Mouse (Mus musculus) kidney, embryonic 16.5 days (tissue): ENCODE data around the gene Snd1. TPM values are rescaled to one million over a fixed set of nuclear protein-coding genes. Genes with fewer than 3 reads are reported as not detected.

Experiments
- ATAC-seq: fragments of 200-750 bp; cut with Nextera tagmentation; 2 replicates; pipeline ENCODE4 v1.8.0; 2017; ENCODE audit warnings: moderate TSS enrichment; ENCODE audit not compliant: low FRiP score, low TSS enrichment
- H3K27ac ChIP-seq: fragments of 300-500 bp; sonication (generic); 2 replicates; pipeline ENCODE4 v1.5.1; 2014; ENCODE audit warnings: low read length
- H3K27me3 ChIP-seq: fragments of 300-500 bp; sonication (generic); 2 replicates; pipeline ENCODE4 v1.6.1; 2014; ENCODE audit warnings: low read length, control low read depth, mixed read lengths; ENCODE audit not compliant: insufficient read depth
- H3K36me3 ChIP-seq: fragments of 300-500 bp; sonication (generic); 2 replicates; pipeline ENCODE4 v1.6.1; 2014; ENCODE audit warnings: low read length, control low read depth, mixed read lengths; ENCODE audit not compliant: insufficient read depth
- H3K4me1 ChIP-seq: fragments of 300-500 bp; sonication (generic); 2 replicates; pipeline ENCODE4 v1.6.1; 2014; ENCODE audit warnings: low read length, control low read depth, mixed read lengths; ENCODE audit not compliant: insufficient read depth
- H3K4me2 ChIP-seq: fragments of 300-500 bp; sonication (generic); replicated peaks from 2 replicates; pipeline ENCODE4 v1.6.1; 2014; ENCODE audit warnings: low read depth, low read length
- H3K4me3 ChIP-seq: fragments of 300-500 bp; sonication (generic); 2 replicates; pipeline ENCODE4 v1.5.1; 2014; ENCODE audit warnings: mild to moderate bottlenecking, low read length
- H3K9ac ChIP-seq: fragments of 300-500 bp; sonication (generic); replicated peaks from 2 replicates; pipeline ENCODE4 v1.6.1; 2014; ENCODE audit warnings: low read length
- H3K9me3 ChIP-seq: fragments of 300-500 bp; sonication (generic); 2 replicates; pipeline ENCODE4 v1.6.1; 2016; ENCODE audit warnings: low read length, control low read depth
- WGBS: fragments of 180-500 bp; shearing (Covaris S2); extraction: QIAGEN DNeasy Blood & Tissue Kit; methylation state at CpG from one replicate; pipeline ENCODE4 v1.1.7; 2014; 5-methylcytosine and 5-hydroxymethylcytosine counted together
- polyA plus RNA-seq: library from polyadenylated mRNA; unstranded; fragments of >200 nt; fragmentation: Nextera tagmentation; extraction: Ambion mirVana; gene quantifications from 2 replicates; pipeline ENCODE4 v1.2.1, GENCODE M21; 2015

The Snd1 gene
- 134 and 136 TPM in 2 replicates for polyA plus RNA-seq

DNA sequence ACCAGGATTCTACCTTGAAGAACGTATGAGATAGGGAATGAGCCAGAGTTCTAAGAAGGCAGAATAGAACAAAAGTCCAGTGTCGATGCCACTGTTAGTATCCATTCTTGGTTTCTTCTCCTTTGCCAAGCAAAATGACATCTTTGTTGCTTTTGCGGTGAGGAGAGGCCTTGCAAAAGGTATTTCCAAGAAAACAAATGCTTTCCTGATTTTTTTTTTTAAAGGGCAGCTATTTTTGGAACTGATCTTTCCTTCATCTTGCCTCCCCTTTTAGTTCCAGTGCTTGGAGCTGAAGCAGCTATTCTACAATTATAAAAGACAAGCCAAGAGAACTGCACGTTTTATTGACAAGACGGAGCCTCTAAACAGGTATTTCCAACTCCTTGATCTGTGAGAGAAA, at the start of gene Snd1:
Gene Snd1 (plus strand): TSS at position 301 of the 400 bp plus-strand sequence.
- 78% methylated on average over 5 of the region's 5 CpGs for WGBS
- Histone ChIP-seq H3K9me3 (no peaks in the 10 kb centered on the region), H3K4me1 (0 out of 2 replicates have a peak, but pooled peaks cover 3% of the 10 kb centered on the region), H3K4me3 (no peak within 1 kb of the TSS), H3K27ac (no peak within 1 kb of the TSS), H3K27me3 (no peaks in the 10 kb centered on the region), H3K36me3 (no peaks in the 10 kb centered on the region), H3K9ac (no peak within 1 kb of the TSS), H3K4me2 (no peak within 1 kb of the TSS)
- ATAC-seq = no peak

DNA sequence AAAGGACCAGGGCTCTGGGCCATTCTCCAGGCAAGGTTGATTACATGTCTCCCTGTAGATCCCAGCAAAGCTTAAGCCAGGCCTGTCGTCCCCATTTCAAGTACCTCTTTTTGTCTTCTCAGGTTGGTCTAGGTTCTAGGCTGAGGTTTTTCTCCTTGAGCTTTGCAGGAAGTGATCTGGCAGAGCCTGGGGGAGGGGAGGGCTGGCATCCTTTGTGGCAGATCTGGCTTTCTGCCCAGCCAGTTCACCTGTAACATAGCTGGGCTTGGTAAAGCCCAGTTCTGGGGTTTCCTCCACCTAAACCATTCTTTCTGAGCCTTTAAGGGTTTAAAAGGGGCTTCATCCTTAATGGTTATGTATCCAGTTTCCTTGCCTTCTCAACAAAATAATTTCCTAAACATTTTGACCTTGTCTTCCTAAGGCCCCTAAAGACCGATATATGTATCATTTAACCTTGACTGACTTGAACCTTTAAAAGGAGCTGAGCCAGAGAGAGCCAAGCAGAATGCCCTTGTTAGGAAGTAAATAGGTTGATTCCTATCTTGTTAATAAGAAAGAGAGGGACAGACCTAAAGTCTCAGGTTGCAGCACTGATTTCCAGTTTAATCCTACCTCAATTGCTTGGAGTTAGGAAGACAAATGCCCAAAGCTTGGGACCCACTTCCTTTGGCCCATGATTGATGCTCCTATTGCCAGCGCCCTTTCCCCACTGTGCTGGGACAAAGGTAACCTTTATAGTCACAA, 47.7 kb upstream of the Snd1 start, which contains the start of gene Fscn3:
Gene Fscn3 (plus strand): TSS at position 694 of the 744 bp plus-strand sequence.
- peaks cover 12% of the 10 kb centered on the region for H3K4me1 ChIP-seq
- H3K27me3 ChIP-seq = no peaks in the 10 kb centered on the region
- no peak within 1 kb of the TSS for H3K27ac ChIP-seq
- no peak within 1 kb of the TSS for H3K4me2 ChIP-seq
- ATAC-seq = no peak
- H3K9ac ChIP-seq = no peak within 1 kb of the TSS
- H3K36me3 ChIP-seq = peaks cover 19% of the 10 kb centered on the region
- H3K4me3 ChIP-seq = no peak within 1 kb of the TSS
- WGBS = 62% methylated on average over 3 of the region's 3 CpGs
- H3K9me3 ChIP-seq = no peaks in the 10 kb centered on the region

DNA sequence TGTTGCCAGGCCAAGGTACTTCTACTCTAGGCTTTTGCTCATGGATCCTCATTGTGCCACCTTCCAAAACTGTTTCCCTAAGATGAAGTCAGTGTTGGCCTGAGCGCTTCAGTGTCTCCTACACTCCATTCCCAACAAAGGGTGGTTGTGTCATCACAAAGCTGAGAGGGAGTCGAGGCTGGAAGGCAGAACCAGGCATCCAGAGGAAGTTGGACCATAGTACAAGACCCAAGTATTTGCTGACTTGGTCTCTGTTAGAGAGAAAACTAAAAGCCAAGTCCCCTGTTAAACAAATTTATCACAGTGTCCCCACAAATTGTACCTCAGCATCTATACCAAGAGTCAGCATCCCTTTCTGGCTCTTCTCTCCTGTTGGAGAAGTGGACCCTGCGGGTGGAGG, 46.6 kb upstream of the Snd1 start, which contains the start of gene Gcc1:
Gene Gcc1 (minus strand): TSS at position 101 of the 400 bp plus-strand sequence.
- H3K9me3 ChIP-seq = no peaks in the 10 kb centered on the region
- no peak within 1 kb of the TSS for H3K9ac ChIP-seq
- WGBS = 90% methylated on average over 3 of the region's 3 CpGs
- H3K27ac ChIP-seq = no peak within 1 kb of the TSS
- H3K4me2 ChIP-seq = no peak within 1 kb of the TSS
- H3K27me3 ChIP-seq = no peaks in the 10 kb centered on the region
- no peak within 1 kb of the TSS for H3K4me3 ChIP-seq
- ATAC-seq = no peak
- H3K36me3 ChIP-seq = peaks cover 19% of the 10 kb centered on the region
- H3K4me1 ChIP-seq = peaks cover 9% of the 10 kb centered on the region

DNA sequence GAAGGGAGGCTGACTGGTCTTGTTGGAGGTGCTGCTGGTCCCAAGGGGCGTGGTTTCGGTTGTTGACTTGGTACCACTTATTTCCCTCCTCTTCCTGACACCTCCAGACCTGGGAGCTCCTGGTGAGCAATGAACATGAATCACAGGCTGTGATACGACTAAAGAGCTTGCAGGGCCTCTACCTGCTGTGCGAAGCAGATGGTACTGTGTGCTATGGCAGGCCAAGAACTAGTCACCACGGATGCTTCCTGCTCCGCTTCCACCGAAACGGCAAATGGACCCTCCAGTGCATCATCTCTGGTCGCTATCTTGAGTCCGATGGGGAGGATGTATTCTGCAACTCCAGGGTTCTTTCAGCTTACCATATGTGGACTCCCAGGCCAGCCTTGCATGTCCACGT, 45.1 kb upstream of the Snd1 start:
- Histone ChIP-seq H3K36me3 (peaks cover 17% of the 10 kb centered on the region), H3K27me3 (no peaks in the 10 kb centered on the region), H3K4me2 (no peak overlapping the region), H3K9me3 (no peaks in the 10 kb centered on the region), H3K4me1 (0 out of 2 replicates have a peak, but pooled peaks cover 1% of the 10 kb centered on the region), H3K9ac (no peak overlapping the region), H3K4me3 (no peak overlapping the region), H3K27ac (no peak overlapping the region)
- ATAC-seq = no peak
- 85% methylated on average over 11 of the region's 11 CpGs for WGBS

DNA sequence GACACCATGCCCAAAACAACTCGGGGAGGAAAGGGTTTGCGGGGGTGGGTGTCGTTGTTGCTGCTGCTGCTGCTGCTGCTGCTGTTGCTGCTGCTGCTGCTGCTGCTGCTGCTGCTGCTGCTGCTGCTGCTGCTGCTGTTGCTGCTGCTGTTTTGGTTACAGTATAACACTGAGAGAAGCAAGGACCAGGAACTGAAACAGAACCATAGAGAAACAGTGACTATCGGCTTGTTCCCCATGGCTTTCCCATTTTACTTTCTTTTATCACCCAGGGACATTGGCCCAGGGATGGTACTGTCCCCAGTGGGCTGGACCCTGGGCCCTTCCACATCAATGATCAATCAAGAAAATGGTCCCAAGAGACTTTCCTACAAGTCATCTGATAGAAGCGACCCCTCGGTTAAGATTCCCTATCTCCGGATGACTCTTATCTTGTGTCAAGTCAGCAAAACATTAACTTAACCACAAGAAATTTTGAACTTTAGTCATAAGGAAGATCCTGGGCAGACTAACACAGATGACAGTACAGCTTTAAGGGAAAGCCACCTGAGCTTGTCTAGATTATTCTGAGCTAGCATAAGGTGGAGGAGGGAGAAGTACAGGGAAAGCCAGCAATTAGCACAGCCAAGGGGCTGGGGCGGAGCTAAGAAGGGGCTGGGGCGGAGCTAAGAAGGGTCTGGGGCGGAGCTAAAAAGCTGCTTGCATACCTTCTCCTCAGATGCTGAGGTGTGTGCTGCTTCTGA, 44.0 kb upstream of the Snd1 start:
- H3K4me2 ChIP-seq = no peak overlapping the region
- H3K4me3 ChIP-seq = no peak overlapping the region
- no peak for ATAC-seq
- no peaks in the 10 kb centered on the region for H3K27me3 ChIP-seq
- WGBS = 78% methylated on average over 10 of the region's 10 CpGs
- no peaks in the 10 kb centered on the region for H3K9me3 ChIP-seq
- H3K27ac ChIP-seq = no peak overlapping the region
- H3K4me1 ChIP-seq = no peaks in the 10 kb centered on the region
- H3K9ac ChIP-seq = no peak overlapping the region
- peaks cover 9% of the 10 kb centered on the region; the same call in 1 of the 2 replicates for H3K36me3 ChIP-seq

DNA sequence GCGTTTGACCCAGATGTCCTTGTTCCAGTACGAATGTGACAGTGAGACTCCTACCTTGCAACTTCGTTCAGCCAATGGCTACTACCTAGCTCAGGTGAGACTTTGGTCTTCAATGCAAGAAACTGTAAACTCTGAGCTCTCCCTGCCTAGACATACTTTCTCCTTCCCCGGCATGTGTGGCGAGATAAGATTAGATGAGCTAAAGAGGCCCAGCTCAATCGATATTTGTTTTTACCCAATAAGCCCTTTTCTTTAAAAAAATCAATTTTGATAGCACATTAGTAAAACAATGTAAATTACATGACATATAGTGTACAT, 43.4 kb upstream of the Snd1 start:
- Histone ChIP-seq H3K27me3 (no peaks in the 10 kb centered on the region), H3K36me3 (peaks cover 5% of the 10 kb centered on the region; the same call in 1 of the 2 replicates), H3K9ac (no peak overlapping the region), H3K4me2 (no peak overlapping the region), H3K4me1 (no peaks in the 10 kb centered on the region), H3K4me3 (no peak overlapping the region), H3K9me3 (no peaks in the 10 kb centered on the region), H3K27ac (no peak overlapping the region)
- no peak for ATAC-seq
- WGBS = 79% methylated on average over 6 of the region's 6 CpGs

DNA sequence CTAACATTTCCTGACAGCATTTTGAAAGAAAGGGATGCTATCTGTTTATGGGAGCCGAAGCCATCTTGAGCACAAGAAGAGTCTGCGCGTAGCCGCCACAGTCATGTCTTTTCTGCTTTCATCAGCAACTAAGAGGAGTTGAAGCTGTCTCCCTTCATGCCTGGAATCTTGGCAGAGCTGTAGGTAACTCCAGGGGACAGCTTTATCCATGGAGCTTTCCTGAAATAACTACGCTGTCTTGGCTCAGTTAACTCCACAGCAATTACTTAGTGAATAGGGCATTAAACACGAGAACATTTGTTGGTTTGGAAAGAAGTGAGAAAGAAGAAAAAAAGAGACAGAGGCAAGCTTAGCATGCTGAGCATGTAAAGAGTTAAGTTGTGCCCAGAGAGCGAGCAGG, 27.0 kb upstream of the Snd1 start:
- Histone ChIP-seq H3K27ac (no peak overlapping the region), H3K9ac (no peak overlapping the region), H3K4me2 (no peak overlapping the region), H3K27me3 (peaks cover 26% of the 10 kb centered on the region), H3K4me3 (no peak overlapping the region), H3K4me1 (no peaks in the 10 kb centered on the region), H3K36me3 (no peaks in the 10 kb centered on the region), H3K9me3 (no peaks in the 10 kb centered on the region)
- no peak for ATAC-seq
- 79% methylated on average over 7 of the region's 7 CpGs for whole genome bisulfite sequencing

DNA sequence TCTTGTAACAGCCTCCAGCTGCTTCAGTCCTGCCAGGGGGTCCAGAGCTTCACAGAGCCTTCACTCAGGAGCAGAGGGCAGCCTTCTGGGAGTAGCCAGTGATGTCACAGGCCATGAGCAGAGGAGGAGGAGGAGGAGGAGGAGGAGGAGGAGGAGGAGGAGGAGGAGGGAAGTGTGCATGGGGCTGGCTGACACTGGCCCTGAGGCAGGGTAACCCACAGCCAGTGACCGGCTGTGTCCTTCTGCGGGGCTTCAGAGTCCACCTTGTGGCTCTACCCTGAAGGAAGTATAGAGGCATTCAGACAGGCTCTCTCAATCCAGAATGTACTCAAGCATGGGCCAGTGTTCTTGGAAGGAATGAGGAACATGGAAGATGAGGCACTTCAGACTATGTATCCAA, 25.7 kb upstream of the Snd1 start, which contains the start of gene Pax4:
Gene Pax4 (minus strand): TSS at position 101 of the 400 bp plus-strand sequence.
- Histone ChIP-seq H3K4me1 (no peaks in the 10 kb centered on the region), H3K9ac (no peak within 1 kb of the TSS), H3K36me3 (no peaks in the 10 kb centered on the region), H3K4me2 (no peak within 1 kb of the TSS), H3K9me3 (no peaks in the 10 kb centered on the region), H3K27ac (no peak within 1 kb of the TSS), H3K27me3 (peaks cover 35% of the 10 kb centered on the region), H3K4me3 (no peak within 1 kb of the TSS)
- ATAC-seq = no peak
- 69% methylated on average over 2 of the region's 2 CpGs for WGBS

DNA sequence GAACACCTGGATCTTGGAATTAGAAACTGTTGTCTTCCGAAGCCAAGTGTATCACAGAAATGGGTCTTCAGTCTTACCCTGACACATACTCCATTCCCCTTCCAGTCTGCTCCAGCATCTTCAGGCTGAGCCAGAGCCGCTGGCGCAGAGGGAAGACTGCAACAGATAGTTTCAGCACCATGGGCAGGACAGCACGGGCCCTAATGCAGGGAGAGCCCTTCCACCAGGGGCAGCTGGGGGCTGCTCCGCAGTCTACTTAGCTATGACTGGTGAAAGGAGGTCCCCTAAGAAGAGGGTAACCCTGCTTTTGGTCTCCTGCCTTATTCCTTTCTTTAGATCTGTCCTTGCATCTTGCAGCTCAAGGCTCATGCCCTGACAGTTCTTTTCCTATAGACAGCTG, 24.5 kb upstream of the Snd1 start:
- H3K36me3 ChIP-seq = no peaks in the 10 kb centered on the region
- H3K9ac ChIP-seq = no peak overlapping the region
- no peak overlapping the region for H3K4me3 ChIP-seq
- no peaks in the 10 kb centered on the region for H3K9me3 ChIP-seq
- H3K27me3 ChIP-seq = peaks cover 36% of the 10 kb centered on the region
- no peak overlapping the region for H3K4me2 ChIP-seq
- no peak for ATAC-seq
- H3K27ac ChIP-seq = no peak overlapping the region
- WGBS = 10% methylated on average over 5 of the region's 5 CpGs
- H3K4me1 ChIP-seq = no peaks in the 10 kb centered on the region

DNA sequence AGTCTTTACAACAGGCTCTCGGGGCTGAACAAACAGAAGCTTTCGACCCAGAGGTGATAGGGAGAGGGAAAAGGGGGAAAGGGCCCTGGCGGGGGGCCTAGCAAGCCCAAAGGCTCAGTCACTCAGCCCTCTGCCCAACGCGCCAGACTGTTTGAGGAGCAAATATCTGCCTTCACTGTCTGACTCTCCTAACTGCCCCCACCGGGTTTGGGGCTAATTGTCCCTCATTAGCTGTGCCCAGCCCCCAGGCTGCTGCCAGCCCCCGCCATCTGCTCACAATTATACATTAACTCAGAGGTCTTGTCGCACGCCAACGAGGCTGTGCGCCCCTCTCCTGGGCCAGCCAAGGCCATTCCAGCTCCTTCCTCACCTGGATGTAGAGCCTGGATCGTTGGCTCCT, 24.0 kb upstream of the Snd1 start:
- Histone ChIP-seq H3K27ac (no peak overlapping the region), H3K36me3 (no peaks in the 10 kb centered on the region), H3K9ac (no peak overlapping the region), H3K4me2 (no peak overlapping the region), H3K9me3 (no peaks in the 10 kb centered on the region), H3K27me3 (peaks cover 36% of the 10 kb centered on the region), H3K4me3 (no peak overlapping the region), H3K4me1 (no peaks in the 10 kb centered on the region)
- WGBS = 3% methylated on average over 12 of the region's 12 CpGs
- no peak for ATAC-seq
